Mouse (Mus musculus) layer of hippocampus, adult 11-12 months (tissue): ENCODE measurements around the gene Snn.

Experiments used
- DNase-seq: peaks from one replicate; pipeline ENCODE4 v3.0.0; 2022; ENCODE audit warnings: low spot score

Snn gene

DNA sequence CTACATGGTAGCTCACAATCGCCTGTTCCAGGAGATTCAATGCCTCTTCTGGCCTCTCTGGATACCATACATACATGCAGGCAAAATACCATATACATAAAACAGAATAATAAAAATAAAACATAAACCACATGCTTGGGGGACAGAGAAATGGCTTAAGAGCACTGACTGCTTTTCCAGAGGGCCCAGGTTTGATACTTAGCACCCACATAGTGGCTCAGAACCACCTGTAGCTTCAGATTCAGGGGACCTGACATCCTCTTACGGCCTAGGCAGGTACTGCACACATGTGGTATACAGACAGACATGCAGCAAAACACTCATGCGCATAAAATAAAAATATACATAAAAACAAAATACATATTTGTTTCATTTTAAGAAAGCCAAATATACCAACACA, 25.6 kb downstream of the Snn start:
- DNase-seq: no peak

DNA sequence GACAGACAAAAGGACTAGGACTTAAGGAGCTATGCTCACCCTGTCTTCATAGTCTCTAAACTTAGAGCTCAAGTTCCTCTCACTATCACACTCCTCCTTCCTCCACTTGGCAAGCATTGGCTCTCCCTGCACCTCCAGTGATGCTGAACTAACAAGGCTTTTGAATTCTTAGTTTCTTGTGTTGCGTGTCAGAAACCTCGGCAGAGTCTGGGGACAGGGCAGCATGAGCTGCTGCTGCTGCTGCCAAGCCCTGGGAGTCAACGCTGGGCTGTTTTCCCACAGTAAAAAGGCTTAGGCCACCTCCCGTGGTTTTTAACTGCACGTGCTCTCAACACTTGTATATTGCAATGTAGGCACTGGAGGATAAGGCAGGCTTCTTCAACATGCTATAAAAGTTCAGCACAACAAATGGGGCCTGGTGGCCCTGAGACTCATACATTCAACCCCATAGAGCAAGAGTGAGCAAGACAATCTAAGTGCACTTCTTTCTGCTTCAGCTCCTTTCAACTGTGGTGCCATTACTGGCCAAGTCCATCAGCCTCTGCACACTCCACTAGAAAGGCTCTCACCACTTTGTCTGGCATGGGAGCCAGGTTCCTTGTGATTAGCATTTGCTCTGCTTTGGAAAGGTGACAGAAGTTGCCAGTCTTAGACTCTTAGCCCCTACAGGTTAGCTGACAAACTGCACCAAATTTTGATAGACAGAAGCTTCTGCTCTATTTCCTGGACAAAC, 26.3 kb downstream of the Snn start:
- DNase-seq: no peak

DNA sequence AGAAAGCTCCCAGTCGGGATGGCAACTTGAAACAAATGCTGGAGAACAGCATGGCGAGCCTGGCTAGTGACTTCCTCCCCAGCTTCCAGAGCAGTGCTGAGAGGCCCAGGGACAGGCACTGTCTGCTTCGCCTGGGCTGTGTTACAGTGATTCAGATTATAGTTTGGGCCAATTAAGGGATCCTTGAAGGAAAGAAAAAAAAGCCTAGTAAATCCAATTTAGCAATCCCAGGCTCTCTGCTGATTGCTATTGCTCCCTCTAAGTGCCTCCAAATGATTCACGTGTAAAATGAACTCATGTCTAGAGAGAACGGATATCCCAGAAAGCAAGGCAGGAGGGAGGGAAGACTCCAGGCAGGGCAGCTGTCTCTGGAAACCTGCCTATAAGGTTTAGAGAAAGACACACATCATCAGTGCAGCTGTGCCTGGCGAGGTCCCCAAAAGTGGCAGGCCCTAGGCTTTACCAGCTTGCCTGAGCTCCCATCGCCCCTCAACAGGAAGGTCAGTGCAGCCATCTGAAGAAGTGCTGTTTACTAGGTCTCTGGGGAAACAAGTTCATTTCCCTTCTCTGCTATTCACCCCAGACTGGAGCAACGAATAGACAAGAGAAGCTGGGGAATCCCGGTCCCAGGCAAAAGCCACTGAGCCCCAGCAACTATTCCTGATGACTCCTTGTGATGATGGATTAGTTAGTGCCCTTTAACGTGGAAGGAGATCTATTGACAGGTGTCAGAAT, 30.3 kb downstream of the Snn start:
- no peak for DNase-seq

DNA sequence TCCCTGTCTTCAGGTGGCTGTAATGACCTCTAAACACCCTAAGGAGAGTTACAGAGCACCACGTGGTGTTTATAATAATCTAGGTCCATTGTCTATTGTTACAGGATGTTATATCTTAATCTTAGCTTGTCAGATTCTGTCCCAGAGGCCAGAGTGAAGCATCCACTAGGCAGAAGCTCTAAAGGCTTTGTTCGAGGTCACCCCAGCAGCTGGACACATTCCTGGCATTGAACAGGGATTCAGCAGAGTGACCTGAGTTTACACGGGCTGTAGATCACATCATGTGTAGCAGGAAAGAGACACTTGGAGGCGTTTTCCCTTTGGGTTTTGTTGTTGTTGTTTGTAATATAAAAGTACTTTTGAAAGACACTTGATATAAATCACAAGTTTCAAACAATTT, 31.3 kb downstream of the Snn start:
- no peak for DNase-seq

DNA sequence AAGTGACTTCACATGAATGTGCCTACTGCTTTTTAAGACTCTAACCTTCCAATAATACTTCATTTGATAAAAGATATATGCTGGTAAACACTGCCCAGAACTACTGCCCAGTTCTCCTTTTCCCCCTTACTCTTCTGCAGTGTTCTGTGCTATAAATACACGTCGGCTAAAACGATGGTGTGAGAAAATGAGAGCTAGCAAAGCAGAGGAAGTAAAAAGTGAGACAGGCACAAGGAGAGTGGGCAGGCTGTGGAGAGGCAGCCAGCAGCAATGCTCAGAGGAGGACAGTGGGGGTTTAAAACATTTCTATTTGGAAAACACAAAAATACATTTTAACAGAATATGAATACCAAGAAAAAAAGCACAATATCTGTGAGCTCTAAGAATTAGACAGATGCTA, 31.8 kb downstream of the Snn start:
- DNase-seq: no peak

DNA sequence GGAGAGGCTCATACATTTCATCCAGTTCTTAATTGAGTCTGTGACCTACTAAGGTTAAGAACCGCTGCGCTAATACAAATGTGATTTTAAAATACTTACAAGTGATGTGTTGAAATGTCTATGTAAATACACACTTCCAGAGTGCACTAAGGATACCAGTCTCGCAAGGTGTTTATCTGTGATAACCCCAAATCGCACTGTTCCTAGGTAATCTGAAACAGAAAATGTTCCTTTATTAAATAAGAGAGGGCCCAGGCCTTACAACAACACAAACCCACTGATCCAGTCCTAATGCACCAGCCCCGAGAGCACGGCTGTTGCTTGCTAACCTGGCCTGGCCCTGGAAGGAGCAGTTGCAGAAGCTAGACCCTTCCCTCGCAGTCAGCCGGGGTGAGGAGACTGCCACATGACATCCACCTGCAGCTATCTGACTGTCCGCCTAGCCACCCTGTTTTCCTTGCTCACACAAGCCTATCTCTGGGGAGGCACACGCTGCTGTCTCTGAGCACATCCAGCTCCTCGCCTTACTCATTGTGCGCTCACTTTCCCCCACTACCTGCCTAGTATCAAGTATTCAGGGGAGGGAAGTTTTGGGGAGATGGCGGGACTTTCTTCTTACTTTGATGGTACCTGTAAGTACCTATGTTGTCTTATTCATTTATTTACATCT, 33.1 kb downstream of the Snn start:
- no peak for DNase-seq

DNA sequence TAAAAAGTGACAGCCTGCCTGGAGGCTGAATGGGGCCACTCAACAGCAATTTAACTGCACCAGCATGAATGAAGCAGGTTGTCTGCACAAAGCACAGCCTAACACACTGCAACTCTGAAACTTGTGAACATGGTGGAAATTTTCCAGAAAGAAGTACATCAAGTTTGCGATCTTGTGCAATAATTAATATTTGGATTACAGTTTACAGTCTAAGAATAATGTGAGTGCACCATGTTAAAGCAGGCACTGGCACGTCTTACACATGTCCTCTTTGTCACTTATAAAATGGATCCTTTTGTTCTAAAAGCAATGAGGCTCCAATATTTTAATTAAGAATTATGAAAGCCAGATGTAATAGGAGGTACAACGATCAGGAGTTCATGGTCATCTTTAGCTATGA, 36.6 kb downstream of the Snn start:
- no peak for DNase-seq

DNA sequence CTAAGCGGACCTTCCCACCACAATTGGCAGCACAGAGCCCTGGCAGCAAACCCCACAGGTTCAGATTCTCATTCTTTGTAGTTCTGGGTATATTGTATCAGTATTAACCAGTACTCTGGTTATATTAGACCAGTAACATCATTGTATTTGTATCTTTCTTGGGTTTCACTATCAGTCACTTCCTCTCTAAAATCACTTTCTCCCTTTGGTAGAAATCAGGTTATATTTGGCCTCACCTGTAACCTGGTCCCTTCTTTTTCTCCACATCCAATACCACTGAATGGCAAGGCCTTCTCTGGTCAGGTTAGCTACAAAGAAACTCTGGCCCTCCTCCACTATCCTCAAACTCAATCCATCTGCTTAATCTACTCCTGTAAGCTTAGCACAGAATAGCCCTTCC, 44.2 kb downstream of the Snn start:
- no peak for DNase-seq

DNA sequence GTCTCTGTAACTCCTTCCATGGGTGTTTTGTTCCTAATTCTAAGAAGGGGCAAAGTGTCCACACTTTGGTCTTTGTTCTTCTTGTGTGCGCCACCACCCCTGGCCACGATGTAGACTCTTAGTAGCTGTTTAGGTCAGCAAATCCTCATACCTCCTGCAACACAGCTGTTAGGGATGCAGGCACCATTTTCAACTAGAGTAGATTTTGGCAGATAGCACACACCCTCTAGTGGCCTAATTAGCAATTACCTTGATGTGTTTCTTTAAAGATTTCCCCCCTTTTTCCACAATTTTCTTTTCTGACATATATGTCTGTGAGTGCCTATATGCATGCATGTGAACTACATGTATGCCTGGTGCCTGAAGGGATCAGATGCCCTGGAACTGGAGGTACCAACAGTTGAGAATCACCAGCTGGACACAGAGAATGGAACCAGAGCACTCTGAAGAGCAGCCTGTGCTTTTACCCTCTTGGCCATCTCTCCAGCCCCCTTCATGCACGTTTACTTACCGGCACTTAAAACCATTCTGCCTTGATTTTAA, 48.5 kb downstream of the Snn start:
- DNase-seq: peak; percentile 27

DNA sequence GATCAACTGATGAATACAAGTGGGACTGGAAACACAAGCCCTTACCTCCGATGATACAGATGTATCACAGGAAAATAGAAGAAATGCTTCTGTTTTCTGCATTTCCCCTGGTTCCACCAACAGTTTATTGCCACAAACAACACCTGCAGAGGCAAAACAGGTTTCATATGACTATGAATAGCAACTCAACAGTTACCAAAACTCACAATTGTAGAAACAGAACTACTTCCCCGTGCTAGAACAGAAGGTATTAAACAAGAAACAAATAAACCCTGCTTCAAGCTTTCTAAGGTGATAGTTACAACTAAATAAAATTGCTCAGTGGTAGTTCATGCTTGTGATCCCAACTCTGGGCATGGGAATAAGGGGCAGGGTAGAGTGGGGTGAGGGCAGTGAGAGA, 61.9 kb downstream of the Snn start:
- DNase-seq: no peak

DNA sequence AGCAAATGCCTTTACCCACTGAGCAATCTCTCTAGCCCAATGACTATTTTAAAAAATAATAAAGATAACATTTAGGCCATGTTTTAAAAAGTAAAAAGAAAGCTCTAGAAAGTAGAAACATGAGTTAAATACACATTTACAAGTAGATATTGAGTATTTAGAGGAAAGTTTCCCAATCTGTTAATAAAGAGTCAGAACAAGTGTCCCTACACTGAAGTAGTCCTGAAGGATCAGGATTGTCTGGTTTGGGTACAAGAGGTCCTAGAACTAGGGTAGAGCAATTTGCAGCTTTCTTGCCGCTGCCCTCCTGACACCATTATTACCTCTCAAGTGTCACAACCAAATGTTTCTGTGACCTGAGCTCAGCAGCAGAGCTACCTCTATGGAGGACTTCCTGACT, 63.4 kb downstream of the Snn start:
- no peak for DNase-seq
